Mouse (Mus musculus): ENCODE measurements around the gene Rpl12.
A peak's percentile ranks its signal among the peaks of the same experiment; 100 is the strongest.

Rpl12 gene

GRCm38 (mm10) chr2:32947454-32947853, 13.9 kb upstream of the Rpl12 start:
- no peak for DNase-seq

GRCm38 (mm10) chr2:32954581-32954980, 6.8 kb upstream of the Rpl12 start:
- no peak for DNase-seq

GRCm38 (mm10) chr2:32957344-32957743, 4.0 kb upstream of the Rpl12 start:
- peak; percentile 35 for DNase-seq

GRCm38 (mm10) chr2:32960273-32960672, 1.1 kb upstream of the Rpl12 start:
- peak; percentile 18 for DNase-seq

GRCm38 (mm10) chr2:32962062-32962874, 909 bp downstream of the Rpl12 start:
- no peak for DNase-seq

GRCm38 (mm10) chr2:32962875-32963220, 1.5 kb downstream of the Rpl12 start:
- no peak for DNase-seq

- DNase-seq = no peak
These were observed 2.2 kb downstream of the Rpl12 start for GRCm38 (mm10) chr2:32963544-32963943.

- no peak for DNase-seq
These were observed 2.6 kb downstream of the Rpl12 start for GRCm38 (mm10) chr2:32963981-32964380.

- no peak for DNase-seq
These were observed 3.5 kb downstream of the Rpl12 start for GRCm38 (mm10) chr2:32964659-32965457.

GRCm38 (mm10) chr2:32965511-32966183, 4.3 kb downstream of the Rpl12 start:
- DNase-seq = no peak

GRCm38 (mm10) chr2:32966184-32966688, 4.9 kb downstream of the Rpl12 start:
- no peak for DNase-seq

- DNase-seq = peak; percentile 88
These were observed 5.6 kb downstream of the Rpl12 start for GRCm38 (mm10) chr2:32966689-32967631.

- DNase-seq = no peak
These were observed 6.8 kb downstream of the Rpl12 start for GRCm38 (mm10) chr2:32968024-32968614.

- no peak for DNase-seq
These were observed 8.0 kb downstream of the Rpl12 start for GRCm38 (mm10) chr2:32969326-32969725.

GRCm38 (mm10) chr2:32971235-32971634, 9.9 kb downstream of the Rpl12 start:
- no peak for DNase-seq

GRCm38 (mm10) chr2:32974216-32974615, 12.9 kb downstream of the Rpl12 start:
- DNase-seq = no peak

GRCm38 (mm10) chr2:32977114-32977513, 15.8 kb downstream of the Rpl12 start:
- no peak for DNase-seq

GRCm38 (mm10) chr2:32978675-32979074, 17.3 kb downstream of the Rpl12 start:
- DNase-seq = no peak

- DNase-seq = no peak
These were observed 18.3 kb downstream of the Rpl12 start for GRCm38 (mm10) chr2:32979675-32980074.

GRCm38 (mm10) chr2:32981281-32981680, 19.9 kb downstream of the Rpl12 start:
- no peak for DNase-seq

- DNase-seq = peak; percentile 96
These were observed 20.4 kb downstream of the Rpl12 start, which contains the start of gene Slc2a8 for GRCm38 (mm10) chr2:32981725-32982271. TSS of gene Slc2a8 (minus strand) at chr2:32982083.

Data from lung, postnatal 36 days (tissue).